Mouse (Mus musculus) CD8-positive naive resting alpha-beta T cell, adult 2 months (primary cell): ENCODE results near the gene Smim9.
"Not testable (repeated sequence)": the region's sequence is repeated elsewhere in the genome, so short reads cannot be mapped to it uniquely, and the experiment has no call there.

Experiments used
- DNase-seq, 2 experiments: peaks; one replicate each; pipeline ENCODE4 v3.0.0; 2022; ENCODE audit warnings: low read depth in 2 of 2, low spot score in 2 of 2

The Smim9 gene

GRCm38 (mm10) chrX:75163670-75164069 lies at the start of gene Smim9:
Smim9 (minus strand) TSS chrX:75163770.
- no peak for DNase-seq

DNA sequence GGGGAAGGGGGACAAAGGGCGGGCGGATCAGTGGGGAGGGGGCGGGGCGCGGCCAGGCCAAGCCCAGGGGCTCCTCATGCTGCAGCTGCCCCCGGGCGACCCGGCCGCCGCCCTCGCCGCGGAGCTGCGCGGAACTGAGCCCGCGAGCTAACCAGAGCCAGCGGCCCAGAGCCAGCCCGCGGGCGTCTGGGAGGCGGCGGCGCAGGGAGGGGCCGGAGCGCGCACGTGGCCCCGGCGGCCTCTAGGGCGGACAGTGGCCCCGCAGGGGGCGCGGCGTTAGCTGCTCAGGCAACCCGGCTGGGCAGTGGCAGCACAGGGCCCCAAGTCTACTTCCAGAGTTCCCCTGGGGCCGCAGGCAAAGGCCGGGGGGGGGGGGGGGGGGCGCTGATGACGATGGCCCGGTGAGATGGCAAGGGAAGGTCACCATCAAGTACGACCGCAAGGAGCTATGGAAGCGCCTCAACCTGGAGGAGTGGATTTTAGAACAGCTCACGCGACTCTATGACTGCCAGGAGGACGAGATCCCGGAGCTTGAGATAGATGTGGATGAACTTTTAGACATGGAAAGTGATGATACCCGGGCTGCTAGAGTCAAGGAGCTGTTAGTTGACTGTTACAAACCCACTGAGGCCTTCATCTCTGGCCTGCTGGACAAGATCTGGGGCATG lies 7.9 kb downstream of the Smim9 start:
- DNase-seq, result no peak

GRCm38 (mm10) chrX:75152249-75152648 lies 11.3 kb downstream of the Smim9 start:
- no peak for DNase-seq

DNA sequence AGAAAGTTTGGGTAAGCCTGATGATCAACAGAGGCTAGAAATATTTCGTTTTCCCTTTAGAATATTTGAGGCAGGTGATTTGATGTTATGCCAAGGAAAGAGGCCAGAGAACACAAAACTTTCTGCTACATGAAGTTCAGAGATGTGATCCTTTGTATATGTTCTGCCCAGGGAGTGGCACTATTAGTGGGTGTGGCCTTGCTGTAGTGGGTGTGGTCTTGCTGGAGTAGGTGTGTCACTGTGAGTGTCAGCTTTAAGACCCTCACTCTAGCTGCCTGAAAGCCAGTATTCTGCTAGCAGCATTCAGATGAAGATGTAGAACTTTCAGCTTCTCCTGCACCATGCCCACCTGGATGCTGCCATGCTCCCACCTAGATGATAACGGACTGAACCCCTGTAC lies 13.3 kb downstream of the Smim9 start:
- DNase-seq, result no peak

GRCm38 (mm10) chrX:75148414-75148813 lies 15.2 kb downstream of the Smim9 start:
- no peak for DNase-seq

DNA sequence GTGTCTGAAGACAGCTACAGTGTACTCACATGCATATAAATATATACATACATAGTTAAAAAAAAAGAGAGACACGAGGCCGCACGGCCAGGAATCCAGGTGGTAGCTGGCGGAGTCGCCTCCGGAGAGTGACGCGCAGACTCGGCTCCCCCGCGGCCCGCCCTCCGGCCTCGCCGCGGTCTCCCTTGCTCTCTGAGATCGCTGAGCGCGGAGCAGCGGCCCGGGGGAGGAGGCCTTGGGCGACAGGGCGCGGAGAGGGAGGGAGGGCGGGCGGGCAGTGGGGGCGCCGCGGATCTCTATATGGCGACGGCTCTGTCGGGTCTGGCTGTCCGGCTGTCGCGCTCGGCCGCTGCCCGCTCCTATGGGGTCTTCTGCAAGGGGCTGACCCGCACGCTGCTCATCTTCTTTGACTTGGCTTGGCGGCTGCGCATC lies 20.4 kb downstream of the Smim9 start:
- not testable (repeated sequence) for DNase-seq

- DNase-seq, result no peak
Observed at GRCm38 (mm10) chrX:75138182-75138581, 25.4 kb downstream of the Smim9 start.

- DNase-seq, result no peak
Observed at GRCm38 (mm10) chrX:75137729-75138128, 25.8 kb downstream of the Smim9 start.

DNA sequence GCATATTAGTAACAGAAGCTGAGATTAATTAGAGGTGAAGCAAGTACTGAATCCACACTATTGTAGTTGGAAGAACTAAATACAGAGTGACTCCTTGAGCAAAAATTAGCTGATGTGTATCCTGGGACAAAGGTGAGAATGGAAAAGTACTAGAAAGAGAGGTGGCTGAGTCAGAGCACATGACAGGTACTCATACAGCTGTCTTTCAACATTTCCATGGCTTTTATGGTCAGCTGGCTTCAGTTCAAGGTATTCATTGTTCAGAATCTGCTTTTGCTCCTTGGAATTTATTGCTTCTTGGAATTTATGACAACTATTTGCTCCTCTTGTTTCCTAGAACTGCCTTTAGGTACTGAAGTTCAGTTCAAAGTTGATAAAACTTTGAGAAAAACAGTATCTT lies 26.6 kb downstream of the Smim9 start:
- DNase-seq, result no peak

- DNase-seq, result peak; percentile 44 to 66
Observed at GRCm38 (mm10) chrX:75130467-75131160, 33.0 kb downstream of the Smim9 start, which contains the start of gene Mpp1. Mpp1 (minus strand) TSS chrX:75131016.

DNA sequence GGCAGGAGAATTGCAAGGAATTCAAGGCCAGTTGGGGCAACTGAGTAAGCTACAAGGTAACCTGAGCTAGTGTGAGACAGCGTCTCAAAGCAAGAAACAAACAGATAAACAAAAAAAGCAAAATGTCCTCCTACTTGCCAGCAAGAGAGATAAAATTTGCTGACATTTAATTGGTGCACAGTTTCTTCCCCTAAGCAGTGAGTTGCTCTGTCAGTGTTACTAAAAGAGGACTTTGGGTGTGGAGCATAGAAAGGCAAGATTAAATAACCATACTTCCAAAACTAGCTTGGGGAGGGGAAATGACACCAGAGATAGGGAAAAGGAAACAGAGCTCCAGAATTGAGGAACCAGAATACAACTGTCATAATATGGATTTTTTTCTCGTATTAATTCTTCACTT lies 34.1 kb downstream of the Smim9 start:
- DNase-seq, result no peak

- no peak for DNase-seq
Observed at GRCm38 (mm10) chrX:75128333-75128980, 35.1 kb downstream of the Smim9 start.

- no peak for DNase-seq
Observed at GRCm38 (mm10) chrX:75126893-75127292, 36.7 kb downstream of the Smim9 start.

DNA sequence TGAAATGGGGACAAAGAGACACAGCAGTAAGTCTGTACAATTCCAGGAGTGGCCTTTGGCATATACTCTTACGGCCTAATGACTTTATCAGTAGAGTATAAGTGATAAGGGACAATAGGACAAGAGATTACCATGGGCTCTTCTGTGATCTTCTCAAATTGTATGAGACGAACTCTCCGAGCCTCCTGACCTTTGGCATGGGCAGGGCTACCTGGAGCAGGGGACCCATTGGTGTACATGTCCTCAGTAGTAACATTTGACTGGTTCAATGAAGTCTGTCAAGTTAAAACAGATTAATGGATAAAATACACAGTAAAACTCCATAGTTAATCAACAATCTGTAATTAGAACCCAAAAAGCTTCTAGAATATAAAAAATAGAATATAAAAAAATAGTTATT lies 38.0 kb downstream of the Smim9 start:
- DNase-seq, result no peak

DNA sequence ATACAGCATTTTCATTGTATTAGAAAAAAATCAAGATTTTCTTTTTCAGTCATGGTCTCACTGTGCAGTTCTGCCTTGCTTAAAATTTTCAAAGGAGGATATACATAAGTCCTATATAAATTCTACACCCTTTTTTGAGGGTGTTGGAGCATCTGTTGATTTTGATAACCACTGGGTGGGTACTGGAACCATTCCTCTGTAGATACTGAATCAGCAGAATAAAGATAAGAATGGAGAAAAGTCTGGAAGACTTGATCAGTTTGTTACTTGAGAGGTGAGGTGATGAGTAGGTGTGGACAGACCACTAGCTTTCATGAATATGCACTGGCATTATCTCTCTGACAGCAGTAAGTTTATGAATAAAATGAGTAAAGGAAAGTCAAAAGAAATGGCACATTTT lies 48.0 kb downstream of the Smim9 start:
- no peak for DNase-seq

DNA sequence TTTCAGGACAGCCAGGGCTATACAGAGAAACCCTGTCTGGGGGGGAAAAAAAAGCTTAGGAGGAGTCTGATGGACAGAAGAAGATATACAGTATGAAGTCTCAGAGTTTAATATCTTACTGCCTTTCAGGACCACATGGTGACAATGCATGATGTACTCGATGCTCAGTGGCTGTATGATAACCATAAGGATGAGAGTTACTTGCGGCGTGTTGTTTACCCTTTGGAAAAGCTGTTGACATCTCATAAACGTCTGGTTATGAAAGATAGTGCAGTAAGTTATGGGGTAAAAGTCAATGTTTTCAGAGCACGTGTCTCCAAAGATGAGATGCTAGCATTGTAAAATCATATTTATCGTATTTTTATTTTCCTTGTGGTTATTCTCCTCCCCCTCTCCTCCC lies 61.3 kb downstream of the Smim9 start:
- no peak for DNase-seq

DNA sequence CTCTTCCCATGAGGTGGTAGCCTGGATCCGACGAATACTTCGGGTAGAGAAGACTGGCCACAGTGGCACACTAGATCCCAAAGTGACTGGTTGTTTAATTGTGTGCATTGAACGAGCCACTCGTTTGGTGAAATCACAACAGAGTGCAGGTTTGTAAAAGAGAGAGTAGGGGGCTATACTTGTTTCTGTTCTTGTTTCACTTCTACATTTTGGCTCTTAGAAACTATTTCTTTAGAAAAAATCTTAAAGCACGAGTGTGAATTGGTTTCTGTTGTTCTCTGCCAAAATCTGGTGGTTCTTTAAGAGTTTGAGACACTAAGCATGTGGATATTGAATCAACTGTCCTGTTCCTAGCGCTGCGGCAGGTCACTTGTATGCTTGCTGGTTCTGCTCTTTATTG lies 64.8 kb downstream of the Smim9 start:
- no peak for DNase-seq

DNA sequence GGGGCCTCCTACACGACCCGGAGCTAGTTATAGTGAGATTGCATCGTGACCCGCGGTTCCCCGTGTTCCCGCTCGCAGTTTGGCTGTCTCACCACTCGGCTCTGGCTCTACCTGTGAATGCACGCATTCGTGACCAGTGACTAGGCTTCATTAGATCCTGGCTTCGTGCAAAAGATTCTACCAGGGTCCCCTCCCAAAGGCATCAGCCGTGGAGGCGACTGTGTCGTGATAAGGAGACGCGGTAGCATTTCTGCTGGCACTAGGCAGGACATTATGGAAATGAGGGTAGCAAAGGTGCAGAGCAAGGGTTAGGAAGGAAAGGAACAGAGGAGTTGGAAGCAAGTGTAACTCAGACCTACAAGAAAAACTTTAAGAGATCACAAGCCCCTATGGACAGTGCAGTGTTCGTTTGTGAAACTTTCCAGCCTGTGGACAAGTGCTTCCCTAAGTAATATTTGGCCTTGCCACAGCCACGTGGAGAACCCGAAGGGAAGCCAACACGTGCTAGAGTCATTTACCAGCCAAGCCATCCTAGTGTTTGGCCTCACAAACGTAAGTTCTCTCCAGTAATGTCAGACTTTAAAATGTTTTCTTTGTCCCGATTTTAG lies 67.3 kb downstream of the Smim9 start:
- no peak for DNase-seq
